Mouse (Mus musculus) liver, embryonic 12.5 days (tissue): Measurements from ENCODE around the gene Ube2d1. TPM values are rescaled to one million over a fixed set of nuclear protein-coding genes. Genes with fewer than 3 reads are reported as not detected.
A peak's percentile ranks its signal among the peaks of the same experiment; 100 is the strongest.

Source experiments
- ATAC-seq: fragments of 200-750 bp; cut with Nextera tagmentation; 2 replicates; pipeline ENCODE4 v1.8.0; 2017; ENCODE audit warnings: moderate number of reproducible peaks, mild to moderate bottlenecking, moderate library complexity
- H3K27ac ChIP-seq: fragments of 300-500 bp; sonication (generic); 2 replicates; pipeline ENCODE4 v1.5.1; 2016; ENCODE audit warnings: mild to moderate bottlenecking
- H3K27me3 ChIP-seq: fragments of 300-500 bp; sonication (generic); replicated peaks from 2 replicates; pipeline ENCODE4 v1.6.1; 2016; ENCODE audit warnings: mild to moderate bottlenecking, moderate library complexity
- H3K36me3 ChIP-seq: fragments of 300-500 bp; sonication (generic); 2 replicates; pipeline ENCODE4 v1.6.1; 2016; ENCODE audit warnings: mild to moderate bottlenecking, moderate library complexity
- H3K4me1 ChIP-seq: fragments of 300-500 bp; sonication (generic); 2 replicates; pipeline ENCODE4 v1.6.1; 2016
- H3K4me2 ChIP-seq: fragments of 300-500 bp; sonication (generic); 2 replicates; pipeline ENCODE4 v1.6.1; 2016; ENCODE audit warnings: mild to moderate bottlenecking, moderate library complexity
- H3K4me3 ChIP-seq: fragments of 300-500 bp; sonication (generic); 2 replicates; pipeline ENCODE4 v1.5.1; 2016; ENCODE audit warnings: mild to moderate bottlenecking, moderate library complexity
- H3K9ac ChIP-seq: fragments of 300-500 bp; sonication (generic); 2 replicates; pipeline ENCODE4 v1.6.1; 2016; ENCODE audit warnings: mild to moderate bottlenecking, moderate library complexity
- H3K9me3 ChIP-seq: fragments of 300-500 bp; sonication (generic); replicated peaks from 2 replicates; pipeline ENCODE4 v1.6.1; 2016; ENCODE audit warnings: mild to moderate bottlenecking, moderate library complexity
- WGBS: fragments of 180-500 bp; shearing (Covaris S2); methylation state at CpG from one replicate; pipeline ENCODE4 v1.1.7; 2016; ENCODE audit not compliant: insufficient replicate concordance; 5-methylcytosine and 5-hydroxymethylcytosine counted together
- polyA plus RNA-seq: library from polyadenylated mRNA; unstranded; fragments of >200 nt; fragmentation: Nextera tagmentation; extraction: Ambion mirVana; gene quantifications from 2 replicates; pipeline ENCODE4 v1.2.1, GENCODE M21; 2016

Gene Ube2d1
- polyA plus RNA-seq, 1 experiment from 2014 or later = 12.0 TPM

- 0 out of 2 replicates have a peak, but pooled peaks cover 5% of the 10 kb centered on the region for H3K36me3 ChIP-seq
- no peaks in the 10 kb centered on the region for H3K9me3 ChIP-seq
- no peak for ATAC-seq
- H3K27ac ChIP-seq = no peak overlapping the region
- H3K4me3 ChIP-seq = no peak overlapping the region
- no peaks in the 10 kb centered on the region for H3K27me3 ChIP-seq
- no peak overlapping the region for H3K4me2 ChIP-seq
- H3K9ac ChIP-seq = no peak overlapping the region
- WGBS = 76% methylated on average over 5 of the region's 5 CpGs
- no peaks in the 10 kb centered on the region for H3K4me1 ChIP-seq
Observed at GRCm38 (mm10) chr10:71251256-71251655, 33.8 kb downstream of the Ube2d1 start.

DNA sequence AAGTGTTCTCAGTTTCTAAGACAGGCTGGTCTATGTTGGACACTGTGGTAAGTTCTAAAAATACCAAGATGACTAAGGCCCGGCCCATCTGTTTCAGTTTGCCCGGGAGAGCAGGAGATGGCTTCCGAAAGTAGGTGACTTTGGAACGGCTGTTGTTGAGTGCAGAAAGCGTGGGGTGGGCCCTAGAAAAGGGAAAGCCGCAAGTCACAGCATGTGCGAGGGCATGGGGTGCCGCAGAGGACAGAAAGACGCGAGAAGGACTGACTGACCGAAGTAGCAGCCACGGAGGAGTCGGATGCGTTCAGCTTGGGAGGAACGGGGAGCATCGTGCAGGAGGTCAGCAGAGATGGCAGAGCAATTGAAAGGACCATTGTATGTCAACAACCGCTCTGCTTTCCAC lies 34.6 kb downstream of the Ube2d1 start:
- 0 out of 2 replicates have a peak, but pooled peaks cover 2% of the 10 kb centered on the region for H3K36me3 ChIP-seq
- H3K4me2 ChIP-seq = no peak overlapping the region
- no peaks in the 10 kb centered on the region for H3K9me3 ChIP-seq
- no peak overlapping the region for H3K27ac ChIP-seq
- no peak overlapping the region for H3K9ac ChIP-seq
- no peaks in the 10 kb centered on the region for H3K4me1 ChIP-seq
- H3K4me3 ChIP-seq = no peak overlapping the region
- no peak for ATAC-seq
- 76% methylated on average over 17 of the region's 17 CpGs for WGBS
- H3K27me3 ChIP-seq = no peaks in the 10 kb centered on the region

- H3K27me3 ChIP-seq = no peaks in the 10 kb centered on the region
- no peaks in the 10 kb centered on the region for H3K36me3 ChIP-seq
- H3K4me3 ChIP-seq = no peak overlapping the region
- no peak overlapping the region for H3K27ac ChIP-seq
- no peaks in the 10 kb centered on the region for H3K9me3 ChIP-seq
- H3K4me2 ChIP-seq = no peak overlapping the region
- no peaks in the 10 kb centered on the region for H3K4me1 ChIP-seq
- no peak for ATAC-seq
- WGBS = 68% methylated on average over 10 of the region's 10 CpGs
- no peak overlapping the region for H3K9ac ChIP-seq
Observed at GRCm38 (mm10) chr10:71249086-71249880, 35.8 kb downstream of the Ube2d1 start.

GRCm38 (mm10) chr10:71246956-71247355 lies 38.1 kb downstream of the Ube2d1 start:
- Histone ChIP-seq H3K4me2 (no peak overlapping the region), H3K27me3 (peaks cover 8% of the 10 kb centered on the region), H3K27ac (no peak overlapping the region), H3K36me3 (no peaks in the 10 kb centered on the region), H3K4me3 (no peak overlapping the region), H3K4me1 (no peaks in the 10 kb centered on the region), H3K9ac (no peak overlapping the region), H3K9me3 (no peaks in the 10 kb centered on the region)
- no peak for ATAC-seq
- WGBS = 31% methylated on average over 7 of the region's 7 CpGs

GRCm38 (mm10) chr10:71239479-71240120 lies 45.5 kb downstream of the Ube2d1 start:
- Histone ChIP-seq H3K27ac (no peak overlapping the region), H3K36me3 (peaks cover 14% of the 10 kb centered on the region), H3K9me3 (no peaks in the 10 kb centered on the region), H3K27me3 (peaks cover 16% of the 10 kb centered on the region), H3K4me3 (peak overlapping the region; percentile 4; the same call in 1 of the 2 replicates), H3K4me1 (peaks cover 28% of the 10 kb centered on the region), H3K4me2 (peak overlapping the region; percentile 28), H3K9ac (peak overlapping the region; percentile 12; the same call in 1 of the 2 replicates)
- ATAC-seq = no peak
- 45% methylated on average over 6 of the region's 6 CpGs for WGBS

DNA sequence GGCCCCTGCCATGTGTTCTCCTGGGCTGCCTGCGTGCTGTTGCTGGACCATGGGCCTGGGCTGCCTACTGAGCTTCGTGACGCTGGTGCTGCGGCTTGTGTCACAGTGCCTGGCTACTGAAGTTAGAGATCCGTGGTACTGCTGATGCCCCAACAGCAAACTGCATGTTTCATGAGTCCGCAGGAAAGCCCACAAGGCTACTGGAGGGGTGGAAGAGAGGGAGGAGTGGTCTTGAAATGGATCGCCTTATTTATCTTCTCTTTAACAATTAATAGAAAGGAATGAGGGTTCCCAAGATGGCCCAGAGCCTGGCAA lies 46.9 kb downstream of the Ube2d1 start, which contains the start of gene Tfam:
TSS of gene Tfam (minus strand) at position 41 of the 315 bp plus-strand sequence.
- H3K9me3 ChIP-seq = no peaks in the 10 kb centered on the region
- H3K36me3 ChIP-seq = peaks cover 28% of the 10 kb centered on the region
- peak within 1 kb of the TSS; percentile 80 for H3K4me2 ChIP-seq
- peak within 1 kb of the TSS; percentile 92 for H3K9ac ChIP-seq
- WGBS = 5% methylated on average over 7 of the region's 7 CpGs
- peaks cover 28% of the 10 kb centered on the region for H3K4me1 ChIP-seq
- H3K27ac ChIP-seq = peak within 1 kb of the TSS; percentile 81
- peak within 1 kb of the TSS; percentile 94 for H3K4me3 ChIP-seq
- no peak for ATAC-seq
- H3K27me3 ChIP-seq = peaks cover 16% of the 10 kb centered on the region

DNA sequence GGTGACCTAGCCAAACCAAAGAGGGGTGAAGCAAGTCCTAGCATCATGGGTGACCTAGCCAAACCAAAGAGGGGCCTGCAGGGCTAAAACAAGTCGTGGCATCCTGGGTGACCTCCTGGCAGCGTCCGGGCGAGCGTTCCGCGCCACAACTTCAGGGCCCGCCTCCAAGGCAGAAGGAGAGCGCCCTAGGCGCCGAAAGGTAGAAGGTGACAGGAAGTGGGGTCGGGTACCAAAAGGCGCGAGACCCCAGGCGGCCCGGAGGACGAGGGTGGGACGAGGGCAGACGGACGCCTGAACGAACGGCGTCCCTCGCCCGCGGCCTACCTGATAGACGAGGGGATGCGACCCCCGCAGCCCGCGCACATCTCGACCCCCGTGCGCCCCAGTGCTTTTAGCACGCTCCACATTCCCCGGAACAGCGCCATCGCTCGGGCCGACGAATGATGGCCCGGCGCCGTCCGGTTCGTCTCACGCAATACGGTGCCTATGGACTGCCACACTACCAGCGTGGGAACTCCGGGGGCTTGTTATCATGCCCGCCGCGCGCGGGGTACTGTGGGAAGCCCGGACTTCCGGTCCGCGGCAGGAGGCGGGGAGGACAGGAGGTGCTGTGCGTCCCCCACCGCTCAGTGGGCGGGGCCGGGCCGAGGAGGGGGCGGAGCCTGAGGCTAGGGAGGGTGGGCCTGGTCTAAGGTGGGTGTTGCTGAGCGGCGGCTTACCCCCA lies 47.4 kb downstream of the Ube2d1 start:
- ATAC-seq = peak; percentile 97
- Histone ChIP-seq H3K4me1 (peaks cover 28% of the 10 kb centered on the region), H3K9me3 (no peaks in the 10 kb centered on the region), H3K4me3 (peak overlapping the region; percentile 94), H3K27me3 (peaks cover 15% of the 10 kb centered on the region), H3K4me2 (peak overlapping the region; percentile 80), H3K36me3 (peaks cover 34% of the 10 kb centered on the region), H3K27ac (peak overlapping the region; percentile 81), H3K9ac (peak overlapping the region; percentile 92)
- under 1% methylated on average over 66 of the region's 68 CpGs for WGBS

DNA sequence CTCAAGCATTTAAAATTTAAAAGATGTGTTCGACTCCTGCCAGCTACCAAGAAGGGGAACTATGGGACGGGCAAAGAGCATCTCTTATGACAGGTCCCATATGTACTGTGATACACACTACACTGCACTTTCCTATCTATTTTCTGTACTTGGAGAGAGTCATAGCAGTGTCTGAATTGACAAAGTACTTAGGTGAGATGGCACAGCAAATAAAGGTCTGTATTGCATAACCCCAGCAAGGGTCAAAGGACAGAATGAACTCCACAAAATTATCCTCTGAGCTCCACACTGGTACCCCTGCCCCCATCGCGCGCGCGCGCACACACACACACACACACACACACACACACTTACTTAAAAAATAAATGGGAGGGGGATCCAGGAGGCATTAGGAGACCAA lies 51.0 kb downstream of the Ube2d1 start:
- no peak for ATAC-seq
- Histone ChIP-seq H3K27ac (no peak overlapping the region), H3K4me1 (peaks cover 22% of the 10 kb centered on the region), H3K9me3 (no peaks in the 10 kb centered on the region), H3K27me3 (no peaks in the 10 kb centered on the region), H3K4me3 (no peak overlapping the region), H3K9ac (no peak overlapping the region), H3K36me3 (peaks cover 66% of the 10 kb centered on the region), H3K4me2 (no peak overlapping the region)
- 92% methylated on average over 8 of the region's 8 CpGs for WGBS

- H3K27ac ChIP-seq = no peak overlapping the region
- ATAC-seq = peak; percentile 47; the same call in 1 of the 2 replicates
- no peaks in the 10 kb centered on the region for H3K9me3 ChIP-seq
- H3K4me3 ChIP-seq = no peak overlapping the region
- peaks cover 85% of the 10 kb centered on the region for H3K36me3 ChIP-seq
- no peaks in the 10 kb centered on the region for H3K4me1 ChIP-seq
- H3K9ac ChIP-seq = no peak overlapping the region
- H3K4me2 ChIP-seq = no peak overlapping the region
- no peaks in the 10 kb centered on the region for H3K27me3 ChIP-seq
- 42% methylated on average over 7 of the region's 7 CpGs for WGBS
Observed at GRCm38 (mm10) chr10:71225894-71226293, 59.2 kb downstream of the Ube2d1 start.

GRCm38 (mm10) chr10:71223101-71223500 lies 62.0 kb downstream of the Ube2d1 start:
- Histone ChIP-seq H3K9me3 (no peaks in the 10 kb centered on the region), H3K9ac (no peak overlapping the region), H3K4me3 (no peak overlapping the region), H3K36me3 (peaks cover 57% of the 10 kb centered on the region), H3K27me3 (no peaks in the 10 kb centered on the region), H3K4me1 (peaks cover 3% of the 10 kb centered on the region; the same call in 1 of the 2 replicates), H3K27ac (no peak overlapping the region), H3K4me2 (no peak overlapping the region)
- 84% methylated on average over 5 of the region's 5 CpGs for WGBS
- ATAC-seq = no peak

DNA sequence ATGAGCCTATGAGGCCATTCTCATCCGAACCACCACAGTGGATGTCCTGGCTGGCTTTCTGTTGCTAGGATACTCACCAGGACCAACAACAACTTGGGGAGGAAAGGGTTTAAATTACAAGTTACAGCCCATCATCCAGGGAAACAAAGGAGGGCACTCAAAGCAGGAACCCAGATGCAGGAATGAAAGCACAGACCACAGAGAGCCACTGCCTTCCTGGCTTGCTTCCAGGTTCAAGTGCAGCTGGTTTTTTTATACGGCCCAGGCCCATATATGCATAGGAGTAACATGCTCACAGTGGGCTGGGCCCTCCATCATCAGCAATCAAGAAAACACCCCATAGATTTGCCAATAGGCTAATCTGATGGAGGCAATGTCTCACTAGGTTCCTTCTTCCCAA lies 62.4 kb downstream of the Ube2d1 start:
- ATAC-seq = no peak
- 89% methylated on average over 2 of the region's 2 CpGs for WGBS

More for the DNA sequence above, 62.4 kb downstream of the Ube2d1 start:
- no peaks in the 10 kb centered on the region for H3K27me3 ChIP-seq
- no peaks in the 10 kb centered on the region for H3K9me3 ChIP-seq
- peaks cover 54% of the 10 kb centered on the region for H3K36me3 ChIP-seq
- H3K4me3 ChIP-seq = no peak overlapping the region
- no peak overlapping the region for H3K4me2 ChIP-seq
- no peak overlapping the region for H3K27ac ChIP-seq
- peaks cover 3% of the 10 kb centered on the region; the same call in 1 of the 2 replicates for H3K4me1 ChIP-seq
- H3K9ac ChIP-seq = no peak overlapping the region
